Mouse (Mus musculus): ENCODE data around the gene Rpl3.

DNA sequence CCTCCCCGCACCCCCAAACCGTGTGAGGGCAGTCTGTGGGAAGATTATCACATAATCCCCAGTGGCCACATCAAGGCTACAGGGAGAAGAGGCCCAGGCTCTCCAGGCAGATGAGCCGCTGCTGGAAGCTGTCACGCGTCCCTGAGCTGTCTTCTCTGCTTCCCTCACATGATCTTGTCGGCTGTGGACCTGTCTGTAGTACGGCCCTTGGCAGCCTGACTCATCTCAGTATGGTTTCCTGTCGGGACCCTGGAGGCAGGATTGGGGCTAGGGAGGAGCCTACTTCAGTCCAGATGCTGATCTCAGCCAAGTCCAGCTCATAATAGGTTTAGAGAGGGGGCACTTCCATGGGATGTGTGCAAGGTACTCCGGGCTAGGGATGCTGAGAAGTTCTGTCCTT, 7.1 kb upstream of the Rpl3 start:
- no peak for TF ChIP-seq CTCF (IDR thresholded peaks at IDR 0.05; ENCODE audit: insufficient read depth, low read length)
- no peak for TF ChIP-seq POLR2A (IDR thresholded peaks at IDR 0.05; ENCODE audit: borderline replicate concordance, extremely low read depth, low read depth, low read length)
